Mouse (Mus musculus): ENCODE results near the gene Acot8. TPM values are rescaled to one million over a fixed set of nuclear protein-coding genes. Genes with fewer than 3 reads are reported as not detected.
A peak's percentile ranks its signal among the peaks of the same experiment; 100 is the strongest.

Gene Acot8
- polyA plus RNA-seq, 1 experiment from 2014 or later, result 12.0 TPM

- H3K9me3 ChIP-seq (replicated peaks), result no peaks in the 10 kb centered on the region
- no peaks in the 10 kb centered on the region for H3K27me3 ChIP-seq
- H3K4me3 ChIP-seq, result no peak overlapping the region
- no peak overlapping the region for H3K4me2 ChIP-seq
- no peak for ATAC-seq (replicated peaks; ENCODE audit: insufficient number of reproducible peaks, insufficient read depth, low FRiP score, low read depth)
- 91% methylated on average over 18 of the region's 18 CpGs for WGBS
- H3K36me3 ChIP-seq, result peaks cover 49% of the 10 kb centered on the region
- H3K4me1 ChIP-seq (replicated peaks), result peaks cover 32% of the 10 kb centered on the region
- H3K9ac ChIP-seq, result no peak overlapping the region
- no peak overlapping the region for H3K27ac ChIP-seq
These were observed 12.8 kb downstream of the Acot8 start for GRCm38 (mm10) chr2:164791841-164792261.

- 64% methylated on average over 4 of the region's 4 CpGs for WGBS
- H3K36me3 ChIP-seq, result peaks cover 45% of the 10 kb centered on the region
- no peak for ATAC-seq (replicated peaks; ENCODE audit: insufficient number of reproducible peaks, insufficient read depth, low FRiP score, low read depth)
- H3K27ac ChIP-seq, result no peak overlapping the region
- no peak overlapping the region for H3K4me3 ChIP-seq
- no peak overlapping the region for H3K4me2 ChIP-seq
- H3K9ac ChIP-seq, result no peak overlapping the region
- peaks cover 37% of the 10 kb centered on the region for H3K4me1 ChIP-seq (replicated peaks)
- H3K27me3 ChIP-seq, result no peaks in the 10 kb centered on the region
- no peaks in the 10 kb centered on the region for H3K9me3 ChIP-seq (replicated peaks)
These were observed 14.2 kb downstream of the Acot8 start for GRCm38 (mm10) chr2:164790451-164790850.

- Histone ChIP-seq H3K4me2 (no peak overlapping the region), H3K4me3 (no peak overlapping the region), H3K36me3 (peaks cover 37% of the 10 kb centered on the region), H3K9ac (peak overlapping the region; percentile 41; the same call in 1 of the 2 replicates), H3K27me3 (no peaks in the 10 kb centered on the region), H3K9me3 (replicated peaks) (no peaks in the 10 kb centered on the region), H3K4me1 (replicated peaks) (peaks cover 33% of the 10 kb centered on the region), H3K27ac (no peak overlapping the region)
- no peak for ATAC-seq (replicated peaks; ENCODE audit: insufficient number of reproducible peaks, insufficient read depth, low FRiP score, low read depth)
- 58% methylated on average over 4 of the region's 4 CpGs for WGBS
These were observed 16.3 kb downstream of the Acot8 start for GRCm38 (mm10) chr2:164788411-164788810.

- peak overlapping the region; percentile 76; the same call in 1 of the 2 replicates for H3K4me3 ChIP-seq
- ATAC-seq (replicated peaks; ENCODE audit: insufficient number of reproducible peaks, insufficient read depth, low FRiP score, low read depth), result no peak
- no peak overlapping the region for H3K9ac ChIP-seq
- no peaks in the 10 kb centered on the region for H3K27me3 ChIP-seq
- H3K9me3 ChIP-seq (replicated peaks), result no peaks in the 10 kb centered on the region
- H3K4me1 ChIP-seq (replicated peaks), result peaks cover 29% of the 10 kb centered on the region
- 79% methylated on average over 10 of the region's 10 CpGs for WGBS
- peaks cover 31% of the 10 kb centered on the region for H3K36me3 ChIP-seq
- no peak overlapping the region for H3K27ac ChIP-seq
- peak overlapping the region; percentile 78 for H3K4me2 ChIP-seq
These were observed 16.9 kb downstream of the Acot8 start for GRCm38 (mm10) chr2:164787779-164788178.

GRCm38 (mm10) chr2:164787032-164787431 lies 17.6 kb downstream of the Acot8 start:
- Histone ChIP-seq H3K4me2 (peak overlapping the region; percentile 78), H3K4me3 (peak overlapping the region; percentile 76), H3K36me3 (peaks cover 25% of the 10 kb centered on the region), H3K27ac (peak overlapping the region; percentile 96), H3K9me3 (replicated peaks) (no peaks in the 10 kb centered on the region), H3K9ac (peak overlapping the region; percentile 92), H3K27me3 (no peaks in the 10 kb centered on the region), H3K4me1 (replicated peaks) (peaks cover 26% of the 10 kb centered on the region)
- 77% methylated on average over 3 of the region's 3 CpGs for WGBS
- ATAC-seq (replicated peaks; ENCODE audit: insufficient number of reproducible peaks, insufficient read depth, low FRiP score, low read depth), result no peak

GRCm38 (mm10) chr2:164786388-164786885 lies 18.2 kb downstream of the Acot8 start:
- ATAC-seq (replicated peaks; ENCODE audit: insufficient number of reproducible peaks, insufficient read depth, low FRiP score, low read depth), result no peak
- H3K9ac ChIP-seq, result peak overlapping the region; percentile 92
- H3K9me3 ChIP-seq (replicated peaks), result no peaks in the 10 kb centered on the region
- peaks cover 26% of the 10 kb centered on the region for H3K4me1 ChIP-seq (replicated peaks)
- peak overlapping the region; percentile 96 for H3K27ac ChIP-seq
- H3K4me2 ChIP-seq, result peak overlapping the region; percentile 78
- peak overlapping the region; percentile 76 for H3K4me3 ChIP-seq
- 5% methylated on average over 15 of the region's 15 CpGs for WGBS
- peaks cover 19% of the 10 kb centered on the region for H3K36me3 ChIP-seq
- H3K27me3 ChIP-seq, result no peaks in the 10 kb centered on the region

- under 1% methylated on average over 88 of the region's 89 CpGs for WGBS
- ATAC-seq (replicated peaks; ENCODE audit: insufficient number of reproducible peaks, insufficient read depth, low FRiP score, low read depth), result peak; percentile 94
- Histone ChIP-seq H3K27ac (peak within 1 kb of the TSS; percentile 96), H3K27me3 (no peaks in the 10 kb centered on the region), H3K9me3 (replicated peaks) (no peaks in the 10 kb centered on the region), H3K9ac (peak within 1 kb of the TSS; percentile 92), H3K4me1 (replicated peaks) (peaks cover 26% of the 10 kb centered on the region), H3K4me3 (peak within 1 kb of the TSS; percentile 76), H3K4me2 (peak within 1 kb of the TSS; percentile 78), H3K36me3 (peaks cover 12% of the 10 kb centered on the region)
These were observed 18.9 kb downstream of the Acot8 start, which contains the start of gene Snx21 for GRCm38 (mm10) chr2:164785481-164786387. TSS of gene Snx21 (plus strand) at chr2:164785823.

GRCm38 (mm10) chr2:164784869-164785420 lies 19.7 kb downstream of the Acot8 start:
- Histone ChIP-seq H3K4me1 (replicated peaks) (peaks cover 26% of the 10 kb centered on the region), H3K4me3 (peak overlapping the region; percentile 76), H3K4me2 (peak overlapping the region; percentile 78), H3K27me3 (no peaks in the 10 kb centered on the region), H3K36me3 (peaks cover 6% of the 10 kb centered on the region; the same call in 1 of the 2 replicates), H3K9ac (peak overlapping the region; percentile 92), H3K27ac (peak overlapping the region; percentile 96), H3K9me3 (replicated peaks) (no peaks in the 10 kb centered on the region)
- 3% methylated on average over 7 of the region's 7 CpGs for WGBS
- ATAC-seq (replicated peaks; ENCODE audit: insufficient number of reproducible peaks, insufficient read depth, low FRiP score, low read depth), result no peak

GRCm38 (mm10) chr2:164783926-164784581 lies 20.6 kb downstream of the Acot8 start:
- ATAC-seq (replicated peaks; ENCODE audit: insufficient number of reproducible peaks, insufficient read depth, low FRiP score, low read depth), result no peak
- Histone ChIP-seq H3K27ac (no peak overlapping the region), H3K9ac (no peak overlapping the region), H3K36me3 (no peaks in the 10 kb centered on the region; the same call in 1 of the 2 replicates), H3K4me3 (no peak overlapping the region), H3K27me3 (no peaks in the 10 kb centered on the region), H3K4me1 (replicated peaks) (peaks cover 26% of the 10 kb centered on the region), H3K4me2 (no peak overlapping the region), H3K9me3 (replicated peaks) (no peaks in the 10 kb centered on the region)
- WGBS, result 72% methylated on average over 7 of the region's 7 CpGs

GRCm38 (mm10) chr2:164781876-164782275 lies 22.8 kb downstream of the Acot8 start:
- no peak overlapping the region for H3K27ac ChIP-seq
- H3K27me3 ChIP-seq, result 0 out of 2 replicates have a peak, but pooled peaks cover 4% of the 10 kb centered on the region
- H3K4me3 ChIP-seq, result no peak overlapping the region
- peaks cover 14% of the 10 kb centered on the region for H3K4me1 ChIP-seq (replicated peaks)
- WGBS, result 56% methylated on average over 4 of the region's 4 CpGs
- ATAC-seq (replicated peaks; ENCODE audit: insufficient number of reproducible peaks, insufficient read depth, low FRiP score, low read depth), result no peak
- no peaks in the 10 kb centered on the region for H3K9me3 ChIP-seq (replicated peaks)
- H3K36me3 ChIP-seq, result no peaks in the 10 kb centered on the region
- no peak overlapping the region for H3K4me2 ChIP-seq
- no peak overlapping the region for H3K9ac ChIP-seq
